Mouse (Mus musculus): ENCODE results near the gene Ms4a8a. TPM values are rescaled to one million over a fixed set of nuclear protein-coding genes. Genes with fewer than 3 reads are reported as not detected.

The Ms4a8a gene
- polyA plus RNA-seq, 1 experiment from 2014 or later, result not detected

DNA sequence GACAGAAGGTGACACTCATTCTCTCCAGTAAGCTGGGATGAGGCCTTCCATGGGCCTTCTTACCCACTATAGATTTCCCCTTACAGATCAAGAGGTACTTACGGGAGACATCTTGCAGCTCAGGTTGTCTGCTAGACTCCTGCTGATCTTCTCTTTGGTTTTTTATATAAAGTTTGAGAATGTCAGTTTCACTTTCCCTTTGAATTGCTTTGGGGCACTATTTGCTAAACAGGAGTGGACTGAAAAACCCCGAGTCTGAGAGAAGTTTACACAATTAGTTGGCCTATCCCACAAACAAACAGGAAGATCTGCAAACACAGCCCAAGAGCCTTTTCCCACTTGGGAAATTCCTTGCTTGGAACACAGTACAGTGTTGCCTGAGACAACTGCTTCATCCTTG is 30.6 kb downstream of the Ms4a8a start:
- H3K27me3 ChIP-seq (ENCODE audit: insufficient read depth, low read length), result no peaks in the 10 kb centered on the region
- ATAC-seq (ENCODE audit: insufficient read depth), result no peak
- TF ChIP-seq CTCF (IDR thresholded peaks at IDR 0.05; ENCODE audit: low read depth), result no peak
- no peak overlapping the region for H3K9ac ChIP-seq
- H3K36me3 ChIP-seq (ENCODE audit: insufficient read depth), result no peaks in the 10 kb centered on the region
- 58% methylated on average over 2 of the region's 2 CpGs for WGBS
- H3K4me3 ChIP-seq (ENCODE audit: low read depth, low read length), result no peak overlapping the region
- H3K9me3 ChIP-seq (ENCODE audit: low read depth, low read length), result no peaks in the 10 kb centered on the region
- no peak for DNase-seq
- no peak overlapping the region for H3K4me2 ChIP-seq
- no peak overlapping the region for H3K27ac ChIP-seq (ENCODE audit: low read depth)
- no peaks in the 10 kb centered on the region for H3K4me1 ChIP-seq (ENCODE audit: insufficient read depth)

DNA sequence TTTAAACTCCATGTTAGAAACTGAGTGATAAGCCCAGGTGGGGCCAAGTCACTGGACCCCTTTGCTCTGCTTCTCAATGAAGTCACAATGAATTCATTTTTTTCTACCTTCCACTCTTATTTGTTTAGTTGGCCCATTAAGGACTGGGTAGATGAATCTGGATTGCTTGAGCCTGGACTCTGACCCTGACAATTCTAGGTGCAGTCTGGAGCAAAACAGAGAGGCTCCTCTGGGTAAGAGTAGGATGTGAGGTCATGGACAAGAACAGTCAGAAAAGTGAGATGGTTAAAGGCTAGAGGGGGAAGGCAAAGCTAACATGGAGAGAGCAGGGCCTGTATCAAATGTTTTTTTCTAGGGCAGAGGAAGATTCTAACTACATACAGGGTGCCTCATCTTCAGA is 31.5 kb downstream of the Ms4a8a start:
- Histone ChIP-seq H3K4me3 (ENCODE audit: low read depth, low read length) (no peak overlapping the region), H3K27ac (ENCODE audit: low read depth) (no peak overlapping the region), H3K9ac (no peak overlapping the region), H3K4me1 (ENCODE audit: insufficient read depth) (no peaks in the 10 kb centered on the region), H3K4me2 (no peak overlapping the region), H3K27me3 (ENCODE audit: insufficient read depth, low read length) (no peaks in the 10 kb centered on the region), H3K36me3 (ENCODE audit: insufficient read depth) (no peaks in the 10 kb centered on the region), H3K9me3 (ENCODE audit: low read depth, low read length) (no peaks in the 10 kb centered on the region)
- no peak for TF ChIP-seq CTCF (IDR thresholded peaks at IDR 0.05; ENCODE audit: low read depth)
- no peak for DNase-seq
- ATAC-seq (ENCODE audit: insufficient read depth), result no peak

DNA sequence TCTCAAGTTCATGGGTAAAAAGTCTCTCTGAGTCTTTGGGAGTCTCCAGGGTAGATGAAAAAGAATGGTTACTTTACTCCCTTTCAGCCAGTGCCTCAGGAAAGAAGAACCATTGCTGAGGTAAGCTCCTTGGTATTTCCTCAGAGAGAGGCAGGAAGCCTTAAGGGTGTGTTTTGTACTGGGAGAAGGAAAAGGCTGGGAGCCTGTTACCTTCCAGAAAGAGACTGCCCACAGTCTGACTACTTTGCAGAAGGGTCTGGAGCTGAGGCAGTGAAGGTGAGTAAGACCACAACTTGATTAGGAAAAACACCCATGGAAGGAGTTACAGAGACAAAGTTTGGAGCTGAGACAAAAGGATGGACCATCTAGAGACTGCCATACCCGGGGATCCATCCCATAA is 32.4 kb downstream of the Ms4a8a start:
- WGBS, result 70% methylated on average over 1 of the region's 1 CpGs
- Histone ChIP-seq H3K27me3 (ENCODE audit: insufficient read depth, low read length) (no peaks in the 10 kb centered on the region), H3K27ac (ENCODE audit: low read depth) (no peak overlapping the region), H3K9ac (no peak overlapping the region), H3K4me3 (ENCODE audit: low read depth, low read length) (no peak overlapping the region), H3K4me1 (ENCODE audit: insufficient read depth) (no peaks in the 10 kb centered on the region), H3K4me2 (no peak overlapping the region), H3K36me3 (ENCODE audit: insufficient read depth) (no peaks in the 10 kb centered on the region), H3K9me3 (ENCODE audit: low read depth, low read length) (no peaks in the 10 kb centered on the region)
- no peak for TF ChIP-seq CTCF (IDR thresholded peaks at IDR 0.05; ENCODE audit: low read depth)
- ATAC-seq (ENCODE audit: insufficient read depth), result no peak
- no peak for DNase-seq

DNA sequence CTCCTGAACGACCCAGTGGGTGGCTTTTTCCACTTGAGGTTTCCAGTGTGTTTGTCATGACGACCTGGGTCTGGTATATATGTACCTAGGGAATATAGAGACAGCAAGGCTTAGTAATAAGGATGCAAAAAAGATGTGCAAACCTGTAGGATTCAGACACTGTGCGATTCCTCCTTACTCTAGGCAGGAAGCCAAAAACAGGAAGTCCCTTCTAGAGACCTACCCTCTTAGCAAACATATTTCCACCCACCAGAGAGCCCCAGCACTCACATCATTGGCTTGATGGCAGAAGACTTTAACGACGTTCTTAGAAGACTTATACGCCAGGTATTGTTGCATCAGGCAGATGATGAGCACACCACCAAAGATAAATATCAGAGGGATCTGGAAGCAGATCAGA is 32.9 kb downstream of the Ms4a8a start:
- Histone ChIP-seq H3K27me3 (ENCODE audit: insufficient read depth, low read length) (no peaks in the 10 kb centered on the region), H3K9me3 (ENCODE audit: low read depth, low read length) (no peaks in the 10 kb centered on the region), H3K4me3 (ENCODE audit: low read depth, low read length) (no peak overlapping the region), H3K27ac (ENCODE audit: low read depth) (no peak overlapping the region), H3K4me2 (no peak overlapping the region), H3K36me3 (ENCODE audit: insufficient read depth) (no peaks in the 10 kb centered on the region), H3K9ac (no peak overlapping the region), H3K4me1 (ENCODE audit: insufficient read depth) (no peaks in the 10 kb centered on the region)
- DNase-seq, result no peak
- 69% methylated on average over 6 of the region's 6 CpGs for WGBS
- no peak for ATAC-seq (ENCODE audit: insufficient read depth)
- TF ChIP-seq CTCF (IDR thresholded peaks at IDR 0.05; ENCODE audit: low read depth), result no peak

DNA sequence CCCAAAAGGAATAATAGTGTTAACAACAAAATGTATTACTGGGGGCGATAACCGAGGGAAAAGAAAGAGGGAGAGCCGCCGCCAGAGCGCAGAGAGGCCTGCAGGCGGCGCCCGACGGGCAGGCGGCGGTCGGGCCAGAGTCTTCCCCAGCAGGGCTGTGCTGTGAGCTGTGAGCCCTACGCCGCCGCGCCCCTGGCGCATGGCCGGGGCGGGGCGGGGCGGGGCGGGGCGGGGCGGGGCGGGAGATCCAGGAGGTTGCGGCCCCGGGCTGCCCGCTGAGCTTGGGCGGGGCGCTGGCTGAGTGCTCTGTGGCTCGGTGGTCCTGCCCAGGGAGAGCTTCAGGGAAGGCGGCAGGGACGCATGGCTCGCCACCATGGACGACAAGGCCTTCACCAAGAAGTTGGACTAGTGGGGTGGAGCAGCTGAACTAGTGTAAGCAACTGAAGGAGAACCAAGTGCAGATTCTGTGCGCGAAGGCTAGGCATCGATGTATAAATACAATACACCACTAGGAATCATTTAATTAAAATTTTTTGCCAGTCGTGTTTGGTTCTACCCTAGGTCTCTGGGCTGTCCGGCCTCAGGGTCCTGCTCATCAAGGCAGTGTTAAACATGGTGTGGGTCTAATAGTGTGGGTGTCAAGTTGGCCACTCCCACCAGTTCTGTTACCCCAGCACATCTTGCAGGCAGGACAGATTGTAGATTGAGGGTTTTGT is 35.7 kb downstream of the Ms4a8a start:
- H3K9me3 ChIP-seq (ENCODE audit: low read depth, low read length), result no peaks in the 10 kb centered on the region
- ATAC-seq (ENCODE audit: insufficient read depth), result peak; percentile 100
- 8% methylated on average over 31 of the region's 40 CpGs for WGBS
- H3K4me2 ChIP-seq, result peak overlapping the region; percentile 56
- H3K36me3 ChIP-seq (ENCODE audit: insufficient read depth), result no peaks in the 10 kb centered on the region
- no peaks in the 10 kb centered on the region for H3K27me3 ChIP-seq (ENCODE audit: insufficient read depth, low read length)
- no peaks in the 10 kb centered on the region for H3K4me1 ChIP-seq (ENCODE audit: insufficient read depth)
- H3K4me3 ChIP-seq (ENCODE audit: low read depth, low read length), result peak overlapping the region; percentile 18
- peak; percentile 64 for TF ChIP-seq CTCF (IDR thresholded peaks at IDR 0.05; ENCODE audit: low read depth)
- H3K27ac ChIP-seq (ENCODE audit: low read depth), result no peak overlapping the region
- H3K9ac ChIP-seq, result peak overlapping the region; percentile 18; the same call in 1 of the 2 replicates
- peak; percentile 83 for DNase-seq

DNA sequence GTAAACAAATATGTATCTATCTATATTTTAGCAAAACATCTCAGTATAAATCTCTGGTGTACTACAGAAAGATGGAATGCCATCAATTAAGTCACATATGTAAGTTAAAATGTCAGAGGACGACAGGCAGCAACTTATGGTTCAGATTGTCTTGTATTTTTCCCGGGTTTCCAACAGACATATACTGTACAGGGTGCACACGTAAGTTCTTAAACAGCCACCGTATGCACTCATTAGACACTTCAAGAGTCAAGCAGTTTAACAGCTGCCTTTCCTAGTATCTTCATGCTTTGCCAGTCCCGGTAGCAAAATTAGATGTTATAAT is 36.3 kb downstream of the Ms4a8a start:
- no peak overlapping the region for H3K27ac ChIP-seq (ENCODE audit: low read depth)
- no peak for TF ChIP-seq CTCF (IDR thresholded peaks at IDR 0.05; ENCODE audit: low read depth)
- peak overlapping the region; percentile 56 for H3K4me2 ChIP-seq
- ATAC-seq (ENCODE audit: insufficient read depth) (peak; percentile 72; the same call in 1 of the 2 replicates), DNase-seq (no peak)
- no peaks in the 10 kb centered on the region for H3K4me1 ChIP-seq (ENCODE audit: insufficient read depth)
- no peak overlapping the region; the same call in 1 of the 2 replicates for H3K9ac ChIP-seq
- H3K9me3 ChIP-seq (ENCODE audit: low read depth, low read length), result no peaks in the 10 kb centered on the region
- WGBS, result 11% methylated on average over 5 of the region's 5 CpGs
- no peaks in the 10 kb centered on the region for H3K27me3 ChIP-seq (ENCODE audit: insufficient read depth, low read length)
- H3K4me3 ChIP-seq (ENCODE audit: low read depth, low read length), result peak overlapping the region; percentile 18
- H3K36me3 ChIP-seq (ENCODE audit: insufficient read depth), result no peaks in the 10 kb centered on the region

DNA sequence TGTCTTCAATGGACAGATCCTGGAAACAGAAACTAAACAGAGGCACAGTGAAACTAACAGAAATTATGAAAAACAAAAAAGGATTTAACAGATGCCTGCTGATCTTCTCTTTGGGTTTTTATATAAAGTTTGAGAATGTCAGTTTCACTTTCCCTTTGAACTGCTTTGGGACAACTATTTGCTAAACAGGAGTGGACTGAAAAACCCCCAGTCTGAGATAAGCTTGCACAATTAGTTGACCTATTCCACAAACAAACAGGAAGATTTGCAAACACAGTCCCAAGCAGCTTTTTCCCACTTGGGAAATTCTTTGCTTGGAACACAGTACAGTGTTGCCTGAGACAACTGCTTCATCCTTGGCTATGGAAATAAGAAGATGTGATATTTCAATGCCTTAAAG is 43.3 kb downstream of the Ms4a8a start:
- Histone ChIP-seq H3K27ac (ENCODE audit: low read depth) (no peak overlapping the region), H3K36me3 (ENCODE audit: insufficient read depth) (no peaks in the 10 kb centered on the region), H3K4me1 (ENCODE audit: insufficient read depth) (no peaks in the 10 kb centered on the region), H3K27me3 (ENCODE audit: insufficient read depth, low read length) (no peaks in the 10 kb centered on the region), H3K9me3 (ENCODE audit: low read depth, low read length) (no peaks in the 10 kb centered on the region), H3K9ac (no peak overlapping the region), H3K4me3 (ENCODE audit: low read depth, low read length) (no peak overlapping the region), H3K4me2 (no peak overlapping the region)
- DNase-seq, result no peak
- no peak for TF ChIP-seq CTCF (IDR thresholded peaks at IDR 0.05; ENCODE audit: low read depth)
- no peak for ATAC-seq (ENCODE audit: insufficient read depth)

DNA sequence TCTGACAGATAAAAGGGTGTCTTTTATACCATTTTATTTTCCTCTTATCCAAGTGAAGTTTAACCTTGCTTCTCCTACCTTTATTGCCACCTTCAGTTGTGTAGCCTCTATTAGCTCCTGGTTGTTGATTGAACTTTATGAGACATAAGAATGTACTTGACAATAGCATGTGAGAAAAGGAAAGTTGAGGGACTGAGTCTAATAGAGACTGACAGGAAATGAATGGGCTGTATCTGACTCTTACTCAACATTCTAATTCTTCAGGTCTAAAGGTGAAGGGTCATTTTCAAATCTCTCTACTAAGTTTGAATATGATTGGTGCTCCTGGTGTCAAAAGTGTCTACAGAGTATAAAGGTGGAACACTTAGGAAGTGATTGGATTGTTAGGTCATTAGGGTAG is 58.5 kb downstream of the Ms4a8a start:
- H3K27me3 ChIP-seq (ENCODE audit: insufficient read depth, low read length), result no peaks in the 10 kb centered on the region
- H3K4me3 ChIP-seq (ENCODE audit: low read depth, low read length), result no peak overlapping the region
- H3K27ac ChIP-seq (ENCODE audit: low read depth), result no peak overlapping the region
- TF ChIP-seq CTCF (IDR thresholded peaks at IDR 0.05; ENCODE audit: low read depth), result no peak
- H3K4me2 ChIP-seq, result no peak overlapping the region
- ATAC-seq (ENCODE audit: insufficient read depth) (no peak), DNase-seq (no peak)
- H3K9me3 ChIP-seq (ENCODE audit: low read depth, low read length), result no peaks in the 10 kb centered on the region
- no peaks in the 10 kb centered on the region for H3K36me3 ChIP-seq (ENCODE audit: insufficient read depth)
- no peak overlapping the region for H3K9ac ChIP-seq
- H3K4me1 ChIP-seq (ENCODE audit: insufficient read depth), result no peaks in the 10 kb centered on the region

Data from lung, embryonic 14.5 days (tissue).